Mouse (Mus musculus): ENCODE results near the gene Ddx43. TPM values are rescaled to one million over a fixed set of nuclear protein-coding genes. Genes with fewer than 3 reads are reported as not detected.
"Not testable (repeated sequence)": the region's sequence is repeated elsewhere in the genome, so short reads cannot be mapped to it uniquely, and the experiment has no call there.

Gene Ddx43
- polyA plus RNA-seq, 1 experiment from 2014 or later, result 0.50 TPM

GRCm38 (mm10) chr9:78359750-78360483 lies 35.7 kb upstream of the Ddx43 start:
- 79% methylated on average over 6 of the region's 6 CpGs for WGBS
- Histone ChIP-seq H3K27ac (ENCODE audit: low read length) (no peak overlapping the region), H3K4me3 (ENCODE audit: low read length) (no peak overlapping the region), H3K4me1 (ENCODE audit: insufficient read depth, low read length) (no peaks in the 10 kb centered on the region), H3K27me3 (ENCODE audit: insufficient read depth, low read length) (no peaks in the 10 kb centered on the region), H3K36me3 (ENCODE audit: insufficient read depth, low read length) (no peaks in the 10 kb centered on the region), H3K9ac (replicated peaks; ENCODE audit: low read length) (no peak overlapping the region), H3K9me3 (ENCODE audit: low read length) (no peaks in the 10 kb centered on the region), H3K4me2 (replicated peaks; ENCODE audit: low read depth, low read length) (no peak overlapping the region)
- ATAC-seq (ENCODE audit: low FRiP score, low TSS enrichment), result no peak

- 58% methylated on average over 2 of the region's 2 CpGs for WGBS
Measured at GRCm38 (mm10) chr9:78360484-78360872, 35.1 kb upstream of the Ddx43 start.

GRCm38 (mm10) chr9:78363374-78363773 lies 32.2 kb upstream of the Ddx43 start:
- Histone ChIP-seq H3K4me1 (ENCODE audit: insufficient read depth, low read length) (no peaks in the 10 kb centered on the region), H3K36me3 (ENCODE audit: insufficient read depth, low read length) (no peaks in the 10 kb centered on the region), H3K9me3 (ENCODE audit: low read length) (no peaks in the 10 kb centered on the region), H3K27me3 (ENCODE audit: insufficient read depth, low read length) (no peaks in the 10 kb centered on the region), H3K4me2 (replicated peaks; ENCODE audit: low read depth, low read length) (no peak overlapping the region), H3K9ac (replicated peaks; ENCODE audit: low read length) (no peak overlapping the region), H3K27ac (ENCODE audit: low read length) (no peak overlapping the region), H3K4me3 (ENCODE audit: low read length) (no peak overlapping the region)
- 64% methylated on average over 6 of the region's 6 CpGs for WGBS
- no peak for ATAC-seq (ENCODE audit: low FRiP score, low TSS enrichment)

More at GRCm38 (mm10) chr9:78360484-78360872, 35.1 kb upstream of the Ddx43 start:
- no peaks in the 10 kb centered on the region for H3K4me1 ChIP-seq (ENCODE audit: insufficient read depth, low read length)
- no peaks in the 10 kb centered on the region for H3K9me3 ChIP-seq (ENCODE audit: low read length)
- no peaks in the 10 kb centered on the region for H3K27me3 ChIP-seq (ENCODE audit: insufficient read depth, low read length)
- no peaks in the 10 kb centered on the region for H3K36me3 ChIP-seq (ENCODE audit: insufficient read depth, low read length)
- no peak overlapping the region for H3K4me3 ChIP-seq (ENCODE audit: low read length)
- no peak overlapping the region for H3K27ac ChIP-seq (ENCODE audit: low read length)
- ATAC-seq (ENCODE audit: low FRiP score, low TSS enrichment), result no peak
- H3K9ac ChIP-seq (replicated peaks; ENCODE audit: low read length), result no peak overlapping the region
- H3K4me2 ChIP-seq (replicated peaks; ENCODE audit: low read depth, low read length), result no peak overlapping the region

GRCm38 (mm10) chr9:78364701-78365100 lies 30.9 kb upstream of the Ddx43 start:
- WGBS, result 88% methylated on average over 6 of the region's 6 CpGs
- ATAC-seq (ENCODE audit: low FRiP score, low TSS enrichment), result no peak
- Histone ChIP-seq H3K9me3 (ENCODE audit: low read length) (no peaks in the 10 kb centered on the region), H3K4me3 (ENCODE audit: low read length) (no peak overlapping the region), H3K4me1 (ENCODE audit: insufficient read depth, low read length) (no peaks in the 10 kb centered on the region), H3K4me2 (replicated peaks; ENCODE audit: low read depth, low read length) (no peak overlapping the region), H3K36me3 (ENCODE audit: insufficient read depth, low read length) (no peaks in the 10 kb centered on the region), H3K27me3 (ENCODE audit: insufficient read depth, low read length) (no peaks in the 10 kb centered on the region), H3K9ac (replicated peaks; ENCODE audit: low read length) (no peak overlapping the region), H3K27ac (ENCODE audit: low read length) (no peak overlapping the region)

GRCm38 (mm10) chr9:78365850-78366544 lies 29.6 kb upstream of the Ddx43 start:
- no peak overlapping the region for H3K4me2 ChIP-seq (replicated peaks; ENCODE audit: low read depth, low read length)
- H3K9me3 ChIP-seq (ENCODE audit: low read length), result no peaks in the 10 kb centered on the region
- H3K36me3 ChIP-seq (ENCODE audit: insufficient read depth, low read length), result no peaks in the 10 kb centered on the region
- H3K27ac ChIP-seq (ENCODE audit: low read length), result no peak overlapping the region
- H3K27me3 ChIP-seq (ENCODE audit: insufficient read depth, low read length), result no peaks in the 10 kb centered on the region
- WGBS, result 73% methylated on average over 13 of the region's 13 CpGs
- no peak overlapping the region for H3K9ac ChIP-seq (replicated peaks; ENCODE audit: low read length)
- H3K4me3 ChIP-seq (ENCODE audit: low read length), result no peak overlapping the region
- no peak for ATAC-seq (ENCODE audit: low FRiP score, low TSS enrichment)
- H3K4me1 ChIP-seq (ENCODE audit: insufficient read depth, low read length), result no peaks in the 10 kb centered on the region

GRCm38 (mm10) chr9:78367959-78368358 lies 27.6 kb upstream of the Ddx43 start, which contains the start of gene Dppa5a:
Gene Dppa5a (minus strand): TSS chr9:78368177.
- not testable (repeated sequence) for H3K4me2 ChIP-seq (replicated peaks; ENCODE audit: low read depth, low read length); H3K27me3 ChIP-seq (ENCODE audit: insufficient read depth, low read length); H3K36me3 ChIP-seq (ENCODE audit: insufficient read depth, low read length); H3K4me1 ChIP-seq (ENCODE audit: insufficient read depth, low read length); H3K9me3 ChIP-seq (ENCODE audit: low read length); H3K4me3 ChIP-seq (ENCODE audit: low read length); H3K9ac ChIP-seq (replicated peaks; ENCODE audit: low read length); ATAC-seq (ENCODE audit: low FRiP score, low TSS enrichment); H3K27ac ChIP-seq (ENCODE audit: low read length)
- WGBS, result 95% methylated on average over 16 of the region's 16 CpGs

- H3K9me3 ChIP-seq (ENCODE audit: low read length), result no peaks in the 10 kb centered on the region
- no peaks in the 10 kb centered on the region for H3K4me1 ChIP-seq (ENCODE audit: insufficient read depth, low read length)
- no peak overlapping the region for H3K4me3 ChIP-seq (ENCODE audit: low read length)
- no peak for ATAC-seq (ENCODE audit: low FRiP score, low TSS enrichment)
- H3K9ac ChIP-seq (replicated peaks; ENCODE audit: low read length), result no peak overlapping the region
- no peak overlapping the region for H3K27ac ChIP-seq (ENCODE audit: low read length)
- H3K36me3 ChIP-seq (ENCODE audit: insufficient read depth, low read length), result no peaks in the 10 kb centered on the region
- WGBS, result 63% methylated on average over 3 of the region's 3 CpGs
- H3K4me2 ChIP-seq (replicated peaks; ENCODE audit: low read depth, low read length), result no peak overlapping the region
- H3K27me3 ChIP-seq (ENCODE audit: insufficient read depth, low read length), result no peaks in the 10 kb centered on the region
Measured at GRCm38 (mm10) chr9:78368671-78369293, 26.8 kb upstream of the Ddx43 start.

- no peaks in the 10 kb centered on the region for H3K9me3 ChIP-seq (ENCODE audit: low read length)
- no peak overlapping the region for H3K4me2 ChIP-seq (replicated peaks; ENCODE audit: low read depth, low read length)
- no peaks in the 10 kb centered on the region for H3K27me3 ChIP-seq (ENCODE audit: insufficient read depth, low read length)
- H3K36me3 ChIP-seq (ENCODE audit: insufficient read depth, low read length), result no peaks in the 10 kb centered on the region
- no peak overlapping the region for H3K4me3 ChIP-seq (ENCODE audit: low read length)
- H3K27ac ChIP-seq (ENCODE audit: low read length), result no peak overlapping the region
- WGBS, result 85% methylated on average over 2 of the region's 2 CpGs
- no peaks in the 10 kb centered on the region for H3K4me1 ChIP-seq (ENCODE audit: insufficient read depth, low read length)
- no peak overlapping the region for H3K9ac ChIP-seq (replicated peaks; ENCODE audit: low read length)
- ATAC-seq (ENCODE audit: low FRiP score, low TSS enrichment), result no peak
Measured at GRCm38 (mm10) chr9:78369349-78369748, 26.2 kb upstream of the Ddx43 start.

- Histone ChIP-seq H3K27ac (ENCODE audit: low read length) (no peak overlapping the region), H3K36me3 (ENCODE audit: insufficient read depth, low read length) (no peaks in the 10 kb centered on the region), H3K4me1 (ENCODE audit: insufficient read depth, low read length) (no peaks in the 10 kb centered on the region), H3K9ac (replicated peaks; ENCODE audit: low read length) (no peak overlapping the region), H3K27me3 (ENCODE audit: insufficient read depth, low read length) (no peaks in the 10 kb centered on the region), H3K9me3 (ENCODE audit: low read length) (no peaks in the 10 kb centered on the region), H3K4me3 (ENCODE audit: low read length) (no peak overlapping the region), H3K4me2 (replicated peaks; ENCODE audit: low read depth, low read length) (no peak overlapping the region)
- ATAC-seq (ENCODE audit: low FRiP score, low TSS enrichment), result no peak
- WGBS, result 93% methylated on average over 7 of the region's 7 CpGs
Measured at GRCm38 (mm10) chr9:78369786-78370185, 25.8 kb upstream of the Ddx43 start.

- Histone ChIP-seq H3K27me3 (ENCODE audit: insufficient read depth, low read length) (no peaks in the 10 kb centered on the region), H3K4me1 (ENCODE audit: insufficient read depth, low read length) (no peaks in the 10 kb centered on the region), H3K9me3 (ENCODE audit: low read length) (no peaks in the 10 kb centered on the region), H3K9ac (replicated peaks; ENCODE audit: low read length) (no peak overlapping the region), H3K4me3 (ENCODE audit: low read length) (no peak overlapping the region), H3K4me2 (replicated peaks; ENCODE audit: low read depth, low read length) (no peak overlapping the region), H3K36me3 (ENCODE audit: insufficient read depth, low read length) (no peaks in the 10 kb centered on the region), H3K27ac (ENCODE audit: low read length) (no peak overlapping the region)
- no peak for ATAC-seq (ENCODE audit: low FRiP score, low TSS enrichment)
- WGBS, result 96% methylated on average over 3 of the region's 3 CpGs
Measured at GRCm38 (mm10) chr9:78371441-78371840, 24.1 kb upstream of the Ddx43 start.
